Mouse (Mus musculus): ENCODE measurements around the gene S100a1.

DNA sequence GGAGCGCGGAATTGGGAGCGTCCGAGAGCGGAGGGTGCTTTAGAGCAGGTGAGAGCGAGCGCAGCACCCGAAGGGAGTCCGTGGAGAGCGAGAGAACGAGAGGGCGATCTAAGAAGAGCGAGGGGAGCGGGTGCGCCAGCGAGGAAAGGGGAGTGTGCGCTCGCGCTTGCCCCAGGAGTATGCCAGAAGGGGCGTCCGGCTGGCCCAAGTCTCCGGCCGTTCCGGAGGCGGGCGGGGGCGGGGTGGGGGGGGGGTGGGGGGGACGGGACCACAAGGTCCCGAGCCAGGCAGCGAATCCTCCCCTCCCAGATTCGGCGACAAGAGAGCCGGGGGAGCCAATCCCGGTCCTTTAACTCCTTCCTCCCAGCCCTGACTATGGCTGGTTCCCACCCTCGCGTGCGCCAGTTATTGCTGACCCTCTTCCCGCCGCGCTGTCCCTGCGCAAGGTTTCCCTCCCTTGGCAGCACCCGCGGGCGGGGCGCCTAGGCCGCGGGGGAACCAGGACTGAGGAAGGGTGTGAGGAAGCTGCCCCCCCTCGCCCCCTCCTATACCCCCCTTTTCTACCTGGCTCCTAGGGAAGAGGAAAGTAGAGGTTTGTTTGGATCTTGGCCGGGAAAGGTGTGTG lies 48.4 kb downstream of the S100a1 start, which contains the start of gene Npr1:
- TF ChIP-seq EP300 (optimal IDR thresholded peaks at IDR 0.05) (no peak), CTCF (IDR thresholded peaks at IDR 0.05; ENCODE audit: low read depth) (no peak)

Data from stomach, postnatal 0 days (tissue).